Mouse (Mus musculus) E14TG2a.4 (cell line): ENCODE results near the gene Olfr711.
"Not testable (repeated sequence)": the region's sequence is repeated elsewhere in the genome, so short reads cannot be mapped to it uniquely, and the experiment has no call there.

Experiments
- CTCF ChIP-seq: conservative IDR thresholded peaks from 2 replicates; pipeline ENCODE4 v1.5.1; 2014; ENCODE audit warnings: low read length
- POU5F1 ChIP-seq: IDR thresholded peaks from 2 replicates; pipeline ENCODE4 v1.6.1; 2014; ENCODE audit warnings: low read length, borderline replicate concordance

DNA sequence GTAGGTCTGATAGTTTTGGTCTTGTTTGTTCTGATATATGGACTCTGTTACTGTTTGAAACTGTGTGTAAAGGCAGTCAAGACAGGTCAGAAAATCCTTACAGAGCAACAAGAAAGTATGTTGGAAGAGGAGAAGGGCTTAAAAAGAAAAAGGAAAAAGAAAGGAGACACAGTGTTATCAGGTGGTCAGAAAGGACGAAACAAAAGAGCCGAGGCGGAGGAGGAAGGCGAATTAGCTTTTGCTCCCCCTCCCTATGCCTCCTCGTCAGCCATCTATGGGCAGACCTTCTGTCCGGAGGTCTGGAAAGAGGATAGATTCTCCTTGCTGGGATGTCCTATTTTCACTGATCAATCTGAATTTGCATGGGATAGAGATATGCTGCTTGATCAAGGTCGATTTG lies 54.3 kb downstream of the Olfr711 start:
- TF ChIP-seq CTCF, POU5F1: not testable (repeated sequence)
